Mouse (Mus musculus) monocyte, adult 2 months (primary cell): ENCODE measurements at regions not wholly inside any gene's neighbourhood (a gene's known extent, or its start where the extent isn't known, plus 50 kb on each side); places are given as distances from the start of the nearest gene placed in this dataset.

ENCODE experiments used
- DNase-seq, 2 experiments: peaks; one replicate each; pipeline ENCODE4 v3.0.0; 2022; ENCODE audit warnings: low spot score in 2 of 2, low read depth in 1 of 2

- no peak for DNase-seq
These were observed 339.3 kb upstream of the Kazn start for GRCm38 (mm10) chr4:142578536-142578935.

- DNase-seq, result no peak
These were observed 338.3 kb upstream of the Kazn start for GRCm38 (mm10) chr4:142577519-142577918.

GRCm38 (mm10) chr4:142574528-142574927, 335.3 kb upstream of the Kazn start:
- DNase-seq, result no peak

GRCm38 (mm10) chr4:142570712-142571111, 331.5 kb upstream of the Kazn start:
- DNase-seq, result no peak

- no peak for DNase-seq
These were observed 329.4 kb upstream of the Kazn start for GRCm38 (mm10) chr4:142568556-142568955.

DNA sequence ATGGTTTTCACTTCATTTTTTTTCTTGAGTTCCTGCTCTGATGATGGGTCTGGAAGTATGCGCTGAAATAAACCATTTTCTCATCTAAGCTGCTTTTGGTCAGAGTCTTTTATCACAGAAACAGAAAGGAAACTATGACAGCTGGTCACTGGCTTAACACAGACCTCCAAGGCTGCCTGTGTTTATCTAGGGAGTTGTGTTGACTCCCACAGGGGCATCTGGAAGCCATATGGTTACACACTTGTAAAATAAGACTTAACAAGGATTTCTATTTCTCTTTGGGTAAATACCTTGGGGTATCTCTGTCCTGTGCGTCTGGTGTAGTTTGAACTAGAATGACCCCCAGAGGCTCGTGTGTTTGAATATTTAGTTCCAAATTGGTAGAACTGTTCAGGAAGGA, 315.5 kb upstream of the Kazn start:
- no peak for DNase-seq

GRCm38 (mm10) chr4:142545871-142546270, 306.7 kb upstream of the Kazn start:
- no peak for DNase-seq

DNA sequence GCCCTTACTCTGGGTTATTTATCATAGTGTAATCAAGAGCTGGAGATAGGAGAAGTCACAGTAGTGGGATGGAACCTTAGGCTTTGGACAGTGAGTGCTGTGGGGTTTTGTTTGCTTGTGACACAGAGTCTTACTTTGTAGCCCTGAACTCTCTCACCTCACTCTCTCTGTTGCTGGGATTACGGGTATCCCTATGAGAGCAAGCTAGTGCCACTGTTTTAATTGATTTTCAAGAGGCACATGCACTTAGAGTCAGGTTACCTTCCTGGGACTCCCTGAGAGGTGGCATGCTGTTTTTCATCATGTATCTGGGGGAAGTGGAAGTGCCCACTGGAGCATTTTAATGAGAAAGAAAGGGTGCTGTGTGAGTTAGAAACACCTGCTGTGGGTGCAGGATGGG, 306.0 kb upstream of the Kazn start:
- no peak for DNase-seq

- no peak for DNase-seq
These were observed 305.5 kb upstream of the Kazn start for GRCm38 (mm10) chr4:142544736-142545135.

DNA sequence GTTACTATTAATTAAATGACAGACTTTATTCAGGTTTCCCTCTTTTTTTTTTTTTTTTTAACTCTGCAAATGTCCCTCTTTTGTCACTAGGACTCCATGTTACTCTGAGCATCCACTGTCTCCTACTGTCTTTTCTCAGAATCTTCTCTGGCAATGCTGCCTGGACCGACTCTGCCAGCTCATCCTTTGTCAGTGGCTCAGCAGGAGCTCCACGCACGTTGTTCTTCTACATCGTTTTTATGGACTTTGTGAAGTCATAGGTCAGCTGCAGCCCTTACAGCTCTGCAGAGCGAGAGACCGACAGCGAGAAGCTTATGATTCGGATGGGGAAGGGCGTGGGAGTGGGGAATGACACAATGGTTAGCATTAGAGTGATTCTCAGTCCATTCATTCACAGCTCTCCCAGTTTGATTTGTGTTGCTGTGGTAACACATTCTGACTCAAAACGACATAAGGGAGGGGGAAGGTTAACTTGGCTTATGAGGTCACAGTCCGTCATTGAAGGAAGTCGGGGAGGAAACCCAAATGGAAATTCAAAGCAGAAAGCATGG, 300.1 kb upstream of the Kazn start:
- DNase-seq, result no peak

- DNase-seq, result no peak
These were observed 287.9 kb upstream of the Kazn start for GRCm38 (mm10) chr4:142527080-142527479.

- DNase-seq, result no peak
These were observed 278.6 kb upstream of the Kazn start for GRCm38 (mm10) chr4:142517478-142518455.

GRCm38 (mm10) chr4:142514751-142515150, 275.6 kb upstream of the Kazn start:
- no peak for DNase-seq

DNA sequence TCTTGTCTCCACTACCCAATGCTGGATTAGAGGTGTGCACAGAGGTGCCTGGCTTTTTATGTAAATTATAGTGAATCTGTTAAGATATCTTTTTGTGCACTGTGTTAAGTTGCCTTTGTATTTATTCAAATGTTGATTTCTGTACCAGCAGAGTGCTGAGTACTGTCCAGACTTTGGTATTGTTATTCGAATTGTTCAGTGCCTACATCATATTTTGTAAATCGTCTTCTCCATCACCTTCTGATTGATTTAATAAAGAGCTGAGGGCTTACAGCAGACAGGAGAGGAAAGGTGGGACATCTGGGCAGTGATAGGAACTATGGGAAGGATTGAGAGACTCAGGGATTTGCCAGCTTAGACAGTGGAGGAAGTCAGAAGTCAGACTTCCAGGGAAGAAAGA, 270.2 kb upstream of the Kazn start:
- DNase-seq, result no peak

DNA sequence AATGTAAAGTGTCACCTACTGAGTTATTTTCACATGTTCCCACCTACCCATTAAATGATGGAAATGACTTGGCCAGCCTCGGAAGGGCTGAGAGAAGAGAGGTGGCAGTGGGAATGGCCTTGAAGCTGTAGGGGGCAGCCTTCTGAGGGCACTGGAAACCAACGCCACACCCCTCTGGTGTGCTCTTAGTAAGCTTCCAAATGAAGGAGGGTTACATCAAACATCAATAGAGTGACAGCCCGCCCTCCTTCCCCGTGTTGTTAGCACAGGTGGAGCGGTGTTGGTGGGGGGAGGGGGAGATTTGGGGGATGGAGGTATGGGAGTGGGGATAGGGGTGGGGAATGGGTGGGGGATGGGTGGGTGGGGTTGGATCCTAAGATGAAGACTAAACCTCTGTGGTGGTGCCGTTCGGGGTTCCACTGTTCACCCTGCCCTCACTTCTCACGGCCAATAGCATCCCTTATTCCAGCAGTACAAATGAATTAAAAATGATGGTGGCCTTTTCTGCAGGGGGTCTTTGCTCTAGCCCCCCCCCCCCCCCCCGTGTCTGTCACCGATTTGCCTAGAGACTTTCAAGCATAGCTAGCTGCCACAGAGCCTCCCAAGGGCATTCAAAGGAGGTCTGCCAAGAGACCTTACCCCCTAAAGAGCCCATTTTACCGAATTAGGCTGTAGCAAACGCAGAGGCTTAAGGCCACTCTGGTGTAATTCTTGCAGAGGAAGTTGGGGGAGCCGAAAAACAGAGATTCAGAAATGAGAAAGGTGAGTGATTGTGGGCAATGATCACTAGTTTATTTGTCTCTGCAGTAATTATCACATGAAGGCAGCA, 267.4 kb upstream of the Kazn start:
- DNase-seq, result no peak

DNA sequence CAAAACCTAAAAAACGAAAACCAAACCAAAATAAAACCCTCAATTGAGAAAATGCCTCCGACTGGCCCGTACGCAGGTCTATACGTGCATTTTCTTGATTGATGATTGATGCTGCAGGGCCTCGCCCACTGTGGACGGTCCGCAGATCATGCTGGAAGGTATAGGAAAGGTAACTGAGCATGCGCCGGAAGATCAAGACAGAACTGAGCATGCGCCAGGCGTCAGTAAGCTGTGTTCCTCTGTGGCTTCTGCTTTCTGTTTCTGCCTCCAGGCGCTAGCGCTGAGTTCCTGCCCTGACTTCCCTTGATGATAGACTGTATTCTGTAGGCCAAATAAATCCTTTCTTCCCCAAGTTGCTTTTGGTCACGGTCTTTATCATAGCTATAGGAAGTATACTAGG, 264.6 kb upstream of the Kazn start:
- DNase-seq, result no peak

GRCm38 (mm10) chr4:142501177-142501576, 262.0 kb upstream of the Kazn start:
- no peak for DNase-seq

GRCm38 (mm10) chr4:142500541-142500940, 261.3 kb upstream of the Kazn start:
- DNase-seq, result no peak

DNA sequence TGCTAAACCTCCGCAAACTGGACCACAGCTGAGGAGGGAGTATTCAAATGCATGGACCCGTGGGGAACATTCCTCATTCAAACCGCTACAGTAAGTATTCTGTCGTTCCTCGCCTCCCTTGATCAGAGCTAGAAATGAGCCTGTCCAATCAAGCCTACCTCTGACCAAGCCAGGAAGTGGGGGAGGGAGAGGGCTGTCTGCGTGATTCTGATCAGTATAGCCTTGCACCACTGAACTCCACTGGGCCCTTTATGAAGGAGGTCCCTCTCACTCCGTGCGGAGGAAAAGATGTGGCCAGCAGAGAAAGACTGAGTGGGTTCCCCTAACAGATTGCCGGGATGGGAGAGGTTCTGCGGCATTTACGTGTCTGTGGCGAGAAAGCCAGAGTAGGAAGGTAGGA, 257.4 kb upstream of the Kazn start:
- no peak for DNase-seq

DNA sequence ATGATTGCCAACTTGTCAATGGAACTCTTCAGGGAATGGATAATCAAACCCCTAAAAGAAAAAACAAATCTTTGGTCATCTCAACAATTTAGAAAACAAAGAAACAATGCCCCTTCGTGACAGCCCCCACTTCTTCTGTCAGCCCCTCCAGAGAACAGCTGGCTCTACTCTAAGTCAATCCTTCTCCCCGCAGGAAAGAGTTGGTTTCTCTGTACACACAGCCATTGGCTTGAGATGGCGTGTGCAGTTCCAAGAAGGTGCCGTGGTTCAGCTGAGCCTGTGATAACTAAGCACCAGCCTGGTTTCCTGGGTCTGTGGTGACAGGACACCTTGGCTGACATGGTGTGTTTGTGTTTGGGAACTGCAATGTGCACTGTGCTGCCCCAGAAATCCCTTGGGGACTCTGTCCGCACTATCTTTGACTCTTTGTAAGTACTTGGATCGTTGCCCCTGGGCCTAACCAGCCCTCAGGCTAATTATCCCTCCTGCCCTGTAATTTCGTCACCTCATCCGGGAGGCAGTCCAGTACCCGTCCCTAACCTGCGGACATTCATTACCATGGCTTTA, 253.8 kb upstream of the Kazn start:
- no peak for DNase-seq

- no peak for DNase-seq
These were observed 246.7 kb upstream of the Kazn start for GRCm38 (mm10) chr4:142485784-142486423.
